Mouse (Mus musculus): ENCODE measurements at regions not wholly inside any gene's neighbourhood (a gene's known extent, or its start where the extent isn't known, plus 50 kb on each side); places are given as distances from the start of the nearest gene placed in this dataset.

- no peak for TF ChIP-seq POLR2A (IDR thresholded peaks at IDR 0.05; ENCODE audit: low read depth, low read length)
- no peak for TF ChIP-seq CTCF (IDR thresholded peaks at IDR 0.05; ENCODE audit: extremely low read depth, insufficient read length, insufficient replicate concordance, low read depth, low read length)
Observed at GRCm38 (mm10) chr19:14788630-14789029, 190.8 kb upstream of the Tle4 start.
